Mouse (Mus musculus): Measurements from ENCODE around the gene Bcam.

DNA sequence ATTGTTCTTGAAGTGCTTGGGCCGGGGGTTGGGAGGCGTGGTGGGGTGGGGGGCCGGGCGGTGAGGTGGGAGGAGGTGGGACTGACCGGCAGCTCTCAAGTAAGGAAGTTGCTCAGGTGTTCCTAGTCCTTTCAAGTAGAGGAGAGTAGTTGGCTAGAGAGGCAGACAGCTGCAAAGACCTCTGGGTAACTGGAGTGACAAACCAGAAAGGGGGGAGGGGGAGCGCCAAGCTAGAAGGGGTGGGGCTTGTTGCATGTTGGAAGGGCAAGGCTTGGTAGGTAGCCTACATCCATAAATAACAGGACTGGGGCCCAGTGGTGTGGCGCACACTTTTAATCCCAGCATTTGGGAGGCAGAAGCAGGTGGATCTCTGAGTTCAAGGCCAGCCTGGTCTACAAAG, 10.9 kb upstream of the Bcam start:
- TF ChIP-seq CTCF (IDR thresholded peaks at IDR 0.05; ENCODE audit: borderline replicate concordance, extremely low read depth, insufficient read depth, insufficient read length) (no peak), POLR2A (IDR thresholded peaks at IDR 0.05; ENCODE audit: borderline replicate concordance, extremely low read depth, insufficient read depth, insufficient read length, poor library complexity, severe bottlenecking) (no peak)
